Mouse (Mus musculus): ENCODE data around the gene Eno1. TPM values are rescaled to one million over a fixed set of nuclear protein-coding genes. Genes with fewer than 3 reads are reported as not detected.

The Eno1 gene
- 100 to 1,000 TPM; 175 to 192 TPM for total RNA-seq (2023)

GRCm38 (mm10) chr4:150236521-150237481, at the start of gene Eno1:
TSS of gene Eno1 (plus strand) at chr4:150236721.

GRCm38 (mm10) chr4:150201232-150201631, 35.3 kb upstream of the Eno1 start, which contains the start of gene Car6:
TSS of gene Car6 (minus strand) at chr4:150201332.

GRCm38 (mm10) chr4:150281018-150281761, 44.7 kb downstream of the Eno1 start, which contains the start of gene Rere:
TSS of gene Rere (plus strand) at chr4:150281646.

Other genes with a start within 250 kb of the Eno1 start
- gene H6pd, start 227.7 kb upstream of the Eno1 start, total RNA-seq (2023) = 10 to 100 TPM; 31.4 to 33.6 TPM
- 1 to 10 TPM; 1.5 to 2.0 TPM for gene Gpr157, start 149.4 kb upstream of the Eno1 start, total RNA-seq (2023)
- not detected for gene Slc2a5, start 117.4 kb upstream of the Eno1 start, total RNA-seq (2023)
- gene Slc2a7, start 87.7 kb upstream of the Eno1 start, total RNA-seq (2023) = not detected
- not detected for gene Car6, start 35.4 kb upstream of the Eno1 start, total RNA-seq (2023)
- gene Rere, start 44.9 kb downstream of the Eno1 start, total RNA-seq (2023) = 100 to 1,000 TPM; 155 to 158 TPM

Data from T-cell, adult 66 days (primary cell).